16 mouse cellular contexts compared by ENCODE assay signal in genomic region chr14:56489806-56490205, GRCm38 (mm10).
DNase-seq lines count a peak whose midpoint lies in the region; ATAC-seq and TF ChIP-seq lines count a peak whose summit lies in the region.
"Had no signal": no experiment of that assay in that cellular context is flagged by ENCODE, and none has a peak within 500 bp of the region (broad histone marks: within the 10 kb centered on the region; RNA-seq: fewer than 3 reads in every experiment).

No protein-coding gene starts in this region.

- H3K36me3 ChIP-seq in kidney, embryonic 16.5 days (ENCODE audit: insufficient read depth, low read length): no peaks in the 10 kb centered on the region
- H3K36me3 ChIP-seq in kidney, embryonic 15.5 days: no peaks in the 10 kb centered on the region
- peaks cover 2 to 27% of the 10 kb centered on the region in 2 experiments for H3K36me3 ChIP-seq in MEL (ENCODE audit: control insufficient read depth in 1 of 2, insufficient read depth in 2 of 2, low read length in 2 of 2)
- H3K36me3 ChIP-seq in forebrain, embryonic 14.5 days (ENCODE audit: control insufficient read depth, insufficient read depth, low read length): no peaks in the 10 kb centered on the region
- H3K36me3 ChIP-seq: embryonic facial prominence, embryonic 13.5 days; forebrain, embryonic 12.5 days; heart, embryonic 12.5 days; hindbrain, embryonic 10.5 days had no signal

- H3K9me3 ChIP-seq in kidney, embryonic 16.5 days (ENCODE audit: low read length): no peaks in the 10 kb centered on the region
- H3K9me3 ChIP-seq in kidney, embryonic 15.5 days (replicated peaks): no peaks in the 10 kb centered on the region
- no peaks in the 10 kb centered on the region for H3K9me3 ChIP-seq in MEL (replicated peaks; ENCODE audit: insufficient read depth, low read length)
- H3K9me3 ChIP-seq in forebrain, embryonic 14.5 days (replicated peaks; ENCODE audit: control insufficient read depth, low read length): no peaks in the 10 kb centered on the region
- H3K9me3 ChIP-seq: embryonic facial prominence, embryonic 13.5 days; forebrain, embryonic 12.5 days; heart, embryonic 12.5 days; hindbrain, embryonic 10.5 days had no signal

- no peak for TF ChIP-seq RAD21 in MEL (IDR thresholded peaks at IDR 0.05; ENCODE audit: low read depth, low read length)

- H3K79me2 ChIP-seq in MEL (ENCODE audit: control insufficient read depth, insufficient read depth, low read length, poor library complexity): no peaks in the 10 kb centered on the region

- TF ChIP-seq CTCF in MEL (IDR thresholded peaks at IDR 0.05 in 2 of 3, conservative IDR thresholded peaks at IDR 0.05 in 1 of 3; ENCODE audit: control insufficient read depth in 1 of 3, insufficient read depth in 1 of 3, low read depth in 2 of 3, low read length in 3 of 3, poor library complexity in 1 of 3, severe bottlenecking in 1 of 3): no peak

- no peak overlapping the region for H3K4me2 ChIP-seq in kidney, embryonic 16.5 days (replicated peaks; ENCODE audit: low read depth, low read length)
- no peak overlapping the region for H3K4me2 ChIP-seq in kidney, embryonic 15.5 days
- H3K4me2 ChIP-seq in forebrain, embryonic 14.5 days (ENCODE audit: low read length): no peak overlapping the region
- H3K4me2 ChIP-seq: embryonic facial prominence, embryonic 13.5 days; forebrain, embryonic 12.5 days; heart, embryonic 12.5 days; hindbrain, embryonic 14.5 days had no signal

- peak; percentile 12 for DNase-seq in kidney, adult 11 months
- peak; percentile 4 for DNase-seq in kidney, postnatal 14 days
- peak; percentile 9 for DNase-seq in MEL (ENCODE audit: low read depth, low spot score)
- DNase-seq in forebrain, embryonic 14.5 days (ENCODE audit: low spot score): no peak
- DNase-seq: adrenal gland, postnatal 10 days; cerebellum, adult 11-12 months; cerebellum, adult 9-11 months; forebrain, postnatal 0 days; gastrocnemius, postnatal 25 days had no signal

- H3K9ac ChIP-seq in kidney, embryonic 16.5 days (replicated peaks; ENCODE audit: low read length): no peak overlapping the region
- H3K9ac ChIP-seq in kidney, embryonic 15.5 days: no peak overlapping the region
- H3K9ac ChIP-seq in MEL (ENCODE audit: control insufficient read depth, low read depth, low read length, poor library complexity, severe bottlenecking): no peak overlapping the region
- H3K9ac ChIP-seq in forebrain, embryonic 14.5 days (ENCODE audit: low read length): no peak overlapping the region
- H3K9ac ChIP-seq: embryonic facial prominence, embryonic 13.5 days; forebrain, embryonic 12.5 days; forebrain, postnatal 0 days; heart, embryonic 12.5 days; hindbrain, embryonic 14.5 days had no signal

- H3K4me3 ChIP-seq in kidney, embryonic 16.5 days (ENCODE audit: low read length): no peak overlapping the region
- no peak overlapping the region for H3K4me3 ChIP-seq in kidney, embryonic 15.5 days (replicated peaks)
- H3K4me3 ChIP-seq in MEL (ENCODE audit: control insufficient read depth in 1 of 2, insufficient read depth in 1 of 2, low read depth in 2 of 2, low read length in 2 of 2): no peak overlapping the region
- H3K4me3 ChIP-seq in forebrain, embryonic 14.5 days (ENCODE audit: low read depth, low read length): no peak overlapping the region
- H3K4me3 ChIP-seq: embryonic facial prominence, embryonic 13.5 days; forebrain, embryonic 12.5 days; heart, embryonic 12.5 days; hindbrain, embryonic 10.5 days had no signal

- H3K27me3 ChIP-seq in kidney, embryonic 16.5 days (ENCODE audit: insufficient read depth, low read length): no peaks in the 10 kb centered on the region
- H3K27me3 ChIP-seq in kidney, embryonic 15.5 days: no peaks in the 10 kb centered on the region
- no peaks in the 10 kb centered on the region for H3K27me3 ChIP-seq in MEL (ENCODE audit: control insufficient read depth in 1 of 2, insufficient read depth in 2 of 2, low read length in 2 of 2)
- no peaks in the 10 kb centered on the region for H3K27me3 ChIP-seq in forebrain, embryonic 14.5 days (replicated peaks; ENCODE audit: control insufficient read depth, insufficient read depth, low read length)
- H3K27me3 ChIP-seq: embryonic facial prominence, embryonic 13.5 days; forebrain, embryonic 12.5 days; heart, embryonic 12.5 days had no signal

- TF ChIP-seq POLR2A in MEL (IDR thresholded peaks at IDR 0.05; ENCODE audit: control insufficient read depth in 1 of 2, insufficient read depth in 1 of 2, low read depth in 1 of 2, low read length in 2 of 2, poor library complexity in 1 of 2): no peak

- ATAC-seq in kidney, embryonic 16.5 days (ENCODE audit: low FRiP score, low TSS enrichment): no peak
- no peak for ATAC-seq in kidney, embryonic 15.5 days (replicated peaks; ENCODE audit: low FRiP score)
- ATAC-seq in forebrain, embryonic 14.5 days: no peak
- ATAC-seq: forebrain, postnatal 0 days had no signal

- no peak for TF ChIP-seq EP300 in MEL (IDR thresholded peaks at IDR 0.05; ENCODE audit: low read depth in 1 of 2, low read length in 2 of 2)

- no peak overlapping the region for H3K27ac ChIP-seq in kidney, embryonic 16.5 days (ENCODE audit: low read length)
- H3K27ac ChIP-seq in kidney, embryonic 15.5 days: no peak overlapping the region
- H3K27ac ChIP-seq in MEL (ENCODE audit: control insufficient read depth, low read depth, low read length): no peak overlapping the region
- H3K27ac ChIP-seq in forebrain, embryonic 14.5 days (ENCODE audit: low read depth, low read length): no peak overlapping the region
- H3K27ac ChIP-seq: embryonic facial prominence, embryonic 13.5 days; forebrain, embryonic 12.5 days; hindbrain, embryonic 10.5 days; hindbrain, embryonic 14.5 days had no signal

- no peaks in the 10 kb centered on the region for H3K4me1 ChIP-seq in kidney, embryonic 16.5 days (ENCODE audit: insufficient read depth, low read length)
- H3K4me1 ChIP-seq in kidney, embryonic 15.5 days: no peaks in the 10 kb centered on the region
- H3K4me1 ChIP-seq in MEL (ENCODE audit: control insufficient read depth in 1 of 2, insufficient read depth in 2 of 2, low read length in 2 of 2): no peaks in the 10 kb centered on the region; a peak in 1 of 4 replicates
- no peaks in the 10 kb centered on the region for H3K4me1 ChIP-seq in forebrain, embryonic 14.5 days (ENCODE audit: control insufficient read depth, insufficient read depth, low read length)
- H3K4me1 ChIP-seq: embryonic facial prominence, embryonic 13.5 days; forebrain, embryonic 12.5 days; hindbrain, embryonic 10.5 days had no signal

TF ChIP-seq in MEL, 35 proteins besides CTCF, POLR2A, EP300 and RAD21:
- TF ChIP-seq MEF2A (IDR thresholded peaks at IDR 0.05; ENCODE audit: extremely low read depth, insufficient replicate concordance, low read depth, low read length, poor library complexity, severe bottlenecking): no peak
- TF ChIP-seq TAL1 (IDR thresholded peaks at IDR 0.05; ENCODE audit: low read length): no peak
- TF ChIP-seq GATA1 (IDR thresholded peaks at IDR 0.05; ENCODE audit: low read depth, low read length): no peak
- TF ChIP-seq ETS1 (IDR thresholded peaks at IDR 0.05; ENCODE audit: low read depth, low read length): no peak
- no peak for TF ChIP-seq KAT2A (conservative IDR thresholded peaks at IDR 0.05; ENCODE audit: low read depth, low read length)
- no peak for TF ChIP-seq MAX (IDR thresholded peaks at IDR 0.05; ENCODE audit: low read length)
- no peak for TF ChIP-seq MYC (IDR thresholded peaks at IDR 0.05; ENCODE audit: low read depth, low read length)
- TF ChIP-seq TBP (IDR thresholded peaks at IDR 0.05; ENCODE audit: low read depth, low read length): no peak
- TF ChIP-seq HCFC1 (IDR thresholded peaks at IDR 0.05; ENCODE audit: low read depth, low read length): no peak
- no peak for TF ChIP-seq NRF1 (IDR thresholded peaks at IDR 0.05; ENCODE audit: insufficient read depth, low read depth, low read length, poor library complexity, severe bottlenecking)
TF ChIP-seq in MEL: peak in this region for 0.
